10 mouse cellular contexts compared by ENCODE assay signal in genomic region chr11:19138423-19138822, GRCm38 (mm10).
A peak's percentile ranks its signal among the peaks of the same experiment; 100 is the strongest.
DNase-seq lines count a peak whose midpoint lies in the region; ATAC-seq lines count a peak whose summit lies in the region.
"Had no signal": no experiment of that assay in that cellular context is flagged by ENCODE, and none has a peak within 500 bp of the region (broad histone marks: within the 10 kb centered on the region; RNA-seq: fewer than 3 reads in every experiment).

No protein-coding gene starts in this region.

- intact Hi-C loops in left cerebral cortex, postnatal 4 days (cut with DNase I), result no loop called here

- DNase-seq in layer of hippocampus, adult 11-12 months (ENCODE audit: low spot score), result peak; percentile 36
- DNase-seq in layer of hippocampus, postnatal 25 days (ENCODE audit: extremely low spot score in 1 of 2, low spot score in 1 of 2), result no peak
- DNase-seq in embryonic facial prominence, embryonic 14.5 days (ENCODE audit: low spot score), result peak; percentile 92
- peak; percentile 42 for DNase-seq in left cerebral cortex, postnatal 4 days
- DNase-seq in testis, postnatal 14 days (ENCODE audit: low spot score), result peak; percentile 6
- no peak for DNase-seq in ovary, adult 18-20 months (ENCODE audit: low spot score)

- no peak overlapping the region for H3K27ac ChIP-seq in embryonic facial prominence, embryonic 14.5 days (replicated peaks; ENCODE audit: low read depth, low read length)
- H3K27ac ChIP-seq in heart, embryonic 15.5 days, result no peak overlapping the region
- H3K27ac ChIP-seq: hindbrain, embryonic 15.5 days; neural tube, embryonic 12.5 days had no signal

- H3K4me3 ChIP-seq in embryonic facial prominence, embryonic 14.5 days (ENCODE audit: low read depth, low read length), result no peak overlapping the region
- H3K4me3 ChIP-seq in heart, embryonic 15.5 days, result no peak overlapping the region
- H3K4me3 ChIP-seq: hindbrain, embryonic 15.5 days; neural tube, embryonic 12.5 days had no signal

- H3K9ac ChIP-seq in embryonic facial prominence, embryonic 14.5 days (ENCODE audit: low read depth, low read length), result no peak overlapping the region
- H3K9ac ChIP-seq in heart, embryonic 15.5 days, result no peak overlapping the region
- H3K9ac ChIP-seq: hindbrain, embryonic 15.5 days; neural tube, embryonic 12.5 days had no signal

- H3K27me3 ChIP-seq in embryonic facial prominence, embryonic 14.5 days (replicated peaks; ENCODE audit: control insufficient read depth, insufficient read depth, low read length), result no peaks in the 10 kb centered on the region
- no peaks in the 10 kb centered on the region for H3K27me3 ChIP-seq in heart, embryonic 15.5 days
- H3K27me3 ChIP-seq: hindbrain, embryonic 15.5 days; neural tube, embryonic 12.5 days had no signal

- H3K9me3 ChIP-seq in embryonic facial prominence, embryonic 14.5 days (ENCODE audit: control insufficient read depth, low read length), result no peaks in the 10 kb centered on the region
- H3K9me3 ChIP-seq in heart, embryonic 15.5 days (replicated peaks), result no peaks in the 10 kb centered on the region
- H3K9me3 ChIP-seq: hindbrain, embryonic 15.5 days; neural tube, embryonic 12.5 days had no signal

- no peak overlapping the region for H3K4me2 ChIP-seq in embryonic facial prominence, embryonic 14.5 days (ENCODE audit: low read depth, low read length)
- H3K4me2 ChIP-seq in heart, embryonic 15.5 days, result no peak overlapping the region
- H3K4me2 ChIP-seq: hindbrain, embryonic 15.5 days; neural tube, embryonic 12.5 days had no signal

- H3K36me3 ChIP-seq in embryonic facial prominence, embryonic 14.5 days (ENCODE audit: control insufficient read depth, insufficient read depth, low read length), result no peaks in the 10 kb centered on the region
- no peaks in the 10 kb centered on the region for H3K36me3 ChIP-seq in heart, embryonic 15.5 days
- H3K36me3 ChIP-seq: hindbrain, embryonic 15.5 days; neural tube, embryonic 12.5 days had no signal

- H3K4me1 ChIP-seq in embryonic facial prominence, embryonic 14.5 days (ENCODE audit: control insufficient read depth, insufficient read depth, low read length), result peaks cover 18% of the 10 kb centered on the region
- H3K4me1 ChIP-seq in heart, embryonic 15.5 days (replicated peaks), result no peaks in the 10 kb centered on the region
- H3K4me1 ChIP-seq: hindbrain, embryonic 15.5 days; neural tube, embryonic 12.5 days had no signal

- ATAC-seq in embryonic facial prominence, embryonic 14.5 days (ENCODE audit: low read depth), result peak; percentile 87
- ATAC-seq in heart, embryonic 15.5 days (replicated peaks; ENCODE audit: insufficient number of reproducible peaks, insufficient read depth, low FRiP score, low read depth), result 0 out of 2 replicates have a peak, but pooled peaks have one; percentile 27
- no peak for ATAC-seq in megakaryocyte-erythroid progenitor cell, adult 5-6 weeks (replicated peaks; ENCODE audit: low FRiP score, low TSS enrichment, poor library complexity, severe bottlenecking)

- WGBS in embryonic facial prominence, embryonic 14.5 days, result 36% methylated on average over 5 of the region's 5 CpGs
- WGBS in heart, embryonic 15.5 days, result 72% methylated on average over 5 of the region's 5 CpGs

Comparison
In these comparisons a context has a peak if more than half of its experiments do, and no peak if none do; other contexts are left out.
1. DNase-seq: peak in layer of hippocampus, adult 11-12 months (single experiment), embryonic facial prominence, embryonic 14.5 days (single experiment), left cerebral cortex, postnatal 4 days (single experiment) and testis, postnatal 14 days (single experiment); none in layer of hippocampus, postnatal 25 days (0 of 2) and ovary, adult 18-20 months (single experiment).